Mouse (Mus musculus): ENCODE data around the gene Socs5. TPM values are rescaled to one million over a fixed set of nuclear protein-coding genes. Genes with fewer than 3 reads are reported as not detected.

The Socs5 gene
- total RNA-seq, 2 experiments from 2014 or later: 1.2 to 3.0 TPM

GRCm38 (mm10) chr17:87106691-87107523 lies 572 bp upstream of the Socs5 start:
- peak; percentile 91 for ATAC-seq (ENCODE audit: poor library complexity, severe bottlenecking)

- ATAC-seq (ENCODE audit: poor library complexity, severe bottlenecking): no peak
These were observed 1.2 kb downstream of the Socs5 start for GRCm38 (mm10) chr17:87108507-87109292.

- no peak for ATAC-seq (ENCODE audit: poor library complexity, severe bottlenecking)
These were observed 2.0 kb downstream of the Socs5 start for GRCm38 (mm10) chr17:87109504-87109903.

GRCm38 (mm10) chr17:87112852-87113592 lies 5.5 kb downstream of the Socs5 start:
- no peak for ATAC-seq (ENCODE audit: poor library complexity, severe bottlenecking)

- ATAC-seq (ENCODE audit: poor library complexity, severe bottlenecking): no peak
These were observed 8.1 kb downstream of the Socs5 start for GRCm38 (mm10) chr17:87115615-87116014.

GRCm38 (mm10) chr17:87118966-87119526 lies 11.6 kb downstream of the Socs5 start:
- ATAC-seq (ENCODE audit: poor library complexity, severe bottlenecking): no peak

- ATAC-seq (ENCODE audit: poor library complexity, severe bottlenecking): no peak
These were observed 17.9 kb downstream of the Socs5 start for GRCm38 (mm10) chr17:87125344-87125743.

- no peak for ATAC-seq (ENCODE audit: poor library complexity, severe bottlenecking)
These were observed 24.8 kb downstream of the Socs5 start for GRCm38 (mm10) chr17:87132258-87132657.

- ATAC-seq (ENCODE audit: poor library complexity, severe bottlenecking): no peak
These were observed 26.3 kb downstream of the Socs5 start for GRCm38 (mm10) chr17:87133823-87134222.

GRCm38 (mm10) chr17:87134631-87135030 lies 27.2 kb downstream of the Socs5 start:
- no peak for ATAC-seq (ENCODE audit: poor library complexity, severe bottlenecking)

- no peak for ATAC-seq (ENCODE audit: poor library complexity, severe bottlenecking)
These were observed 28.3 kb downstream of the Socs5 start for GRCm38 (mm10) chr17:87135741-87136140.

- no peak for ATAC-seq (ENCODE audit: poor library complexity, severe bottlenecking)
These were observed 33.9 kb downstream of the Socs5 start for GRCm38 (mm10) chr17:87141188-87141935.

GRCm38 (mm10) chr17:87142271-87142670 lies 34.8 kb downstream of the Socs5 start:
- no peak for ATAC-seq (ENCODE audit: poor library complexity, severe bottlenecking)

- peak; percentile 78 for ATAC-seq (ENCODE audit: poor library complexity, severe bottlenecking)
These were observed 35.7 kb downstream of the Socs5 start for GRCm38 (mm10) chr17:87143186-87143585.

GRCm38 (mm10) chr17:87146415-87147021 lies 39.0 kb downstream of the Socs5 start:
- no peak for ATAC-seq (ENCODE audit: poor library complexity, severe bottlenecking)

GRCm38 (mm10) chr17:87149762-87150161 lies 42.3 kb downstream of the Socs5 start:
- peak; percentile 71 for ATAC-seq (ENCODE audit: poor library complexity, severe bottlenecking)

GRCm38 (mm10) chr17:87152984-87153383 lies 45.5 kb downstream of the Socs5 start:
- peak; percentile 44 for ATAC-seq (ENCODE audit: poor library complexity, severe bottlenecking)

- no peak for ATAC-seq (ENCODE audit: poor library complexity, severe bottlenecking)
These were observed 48.2 kb downstream of the Socs5 start for GRCm38 (mm10) chr17:87155664-87156063.

- ATAC-seq (ENCODE audit: poor library complexity, severe bottlenecking): peak; percentile 47
These were observed 50.3 kb downstream of the Socs5 start for GRCm38 (mm10) chr17:87157739-87158138.

- peak; percentile 19; the same call in 1 of the 2 replicates for ATAC-seq (ENCODE audit: poor library complexity, severe bottlenecking)
These were observed 51.1 kb downstream of the Socs5 start for GRCm38 (mm10) chr17:87158597-87158996.

Data from megakaryocyte, adult 5-6 weeks (primary cell).